In the genomic region with DNA sequence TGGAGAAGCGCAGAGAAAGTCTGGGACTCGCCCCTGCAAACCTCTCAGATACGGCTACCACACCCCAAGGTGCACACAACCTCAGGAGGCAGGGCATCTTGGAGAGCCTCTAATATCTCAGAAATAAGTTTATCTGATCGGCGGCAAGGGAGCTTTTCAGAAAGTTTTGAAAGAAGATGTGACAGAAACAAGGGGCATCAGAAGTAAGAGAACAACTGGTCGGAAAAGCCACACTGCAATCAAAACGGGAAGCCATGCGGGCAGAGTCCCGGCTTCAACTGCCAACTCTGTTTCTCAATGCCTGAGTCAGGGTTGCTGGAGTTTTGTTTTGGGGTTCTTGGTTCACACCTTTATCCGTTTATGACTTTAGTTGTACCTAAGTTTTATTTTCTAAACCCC, we compare ENCODE assay signal across 8 mouse cellular contexts. TPM values are rescaled to one million over a fixed set of nuclear protein-coding genes. Genes with fewer than 3 reads are reported as not detected.
DNase-seq lines count a peak whose midpoint lies in the region; ATAC-seq lines count a peak whose summit lies in the region.

No protein-coding gene starts in this region.

- peak overlapping the region; percentile 88 for H3K4me2 ChIP-seq in heart, embryonic 13.5 days
- peak overlapping the region; percentile 75 for H3K4me2 ChIP-seq in liver, embryonic 15.5 days

- WGBS in heart, embryonic 13.5 days, result 4% methylated on average over 10 of the region's 10 CpGs
- 7% methylated on average over 10 of the region's 10 CpGs for WGBS in liver, embryonic 15.5 days (ENCODE audit: insufficient replicate concordance)

- H3K4me3 ChIP-seq in heart, embryonic 13.5 days, result peak overlapping the region; percentile 92
- H3K4me3 ChIP-seq in liver, embryonic 15.5 days (replicated peaks), result peak overlapping the region; percentile 61

- peak overlapping the region; percentile 99 for H3K9ac ChIP-seq in heart, embryonic 13.5 days
- peak overlapping the region; percentile 16; the same call in 1 of the 2 replicates for H3K9ac ChIP-seq in liver, embryonic 15.5 days

- H3K36me3 ChIP-seq in heart, embryonic 13.5 days, result peaks cover 6% of the 10 kb centered on the region
- no peaks in the 10 kb centered on the region for H3K36me3 ChIP-seq in liver, embryonic 15.5 days (replicated peaks)

- peak; percentile 63 for DNase-seq in thymus, postnatal 4 days
- no peak for DNase-seq in thymus, adult 18-20 months
- DNase-seq in ovary, postnatal 14 days (ENCODE audit: low spot score), result no peak
- DNase-seq in embryo, embryonic 10 days (ENCODE audit: low spot score), result no peak
- no peak for DNase-seq in left cerebral cortex, adult 8-10 months (ENCODE audit: low spot score in 2 of 2)
- no peak for DNase-seq in adrenal gland, postnatal 36 days

- peak overlapping the region; percentile 97 for H3K27ac ChIP-seq in heart, embryonic 13.5 days (replicated peaks)
- peak overlapping the region; percentile 72 for H3K27ac ChIP-seq in liver, embryonic 15.5 days (replicated peaks)

- no peak for ATAC-seq in heart, embryonic 13.5 days (ENCODE audit: extremely low read depth, insufficient number of reproducible peaks, low FRiP score, low TSS enrichment)
- ATAC-seq in liver, embryonic 15.5 days (ENCODE audit: insufficient read depth), result no peak

- H3K4me1 ChIP-seq in heart, embryonic 13.5 days, result peaks cover 69% of the 10 kb centered on the region
- peaks cover 49% of the 10 kb centered on the region for H3K4me1 ChIP-seq in liver, embryonic 15.5 days (replicated peaks)

- H3K27me3 ChIP-seq in heart, embryonic 13.5 days (replicated peaks), result no peaks in the 10 kb centered on the region
- peaks cover 51% of the 10 kb centered on the region for H3K27me3 ChIP-seq in liver, embryonic 15.5 days

- no peaks in the 10 kb centered on the region for H3K9me3 ChIP-seq in heart, embryonic 13.5 days
- no peaks in the 10 kb centered on the region for H3K9me3 ChIP-seq in liver, embryonic 15.5 days (replicated peaks)

RNA-seq across cellular contexts. Expression of a gene that starts 2.3 kb away (rescaled TPM):
- polyA plus RNA-seq in heart, embryonic 13.5 days (2015; fragmentation: Nextera tagmentation; extraction: Ambion mirVana), result 83.9 and 95.4 TPM in 2 replicates
- polyA plus RNA-seq in liver, embryonic 15.5 days (2015; fragmentation: Nextera tagmentation; extraction: Ambion mirVana), result 11.5 and 12.0 TPM in 2 replicates
- total RNA-seq in left cerebral cortex, adult 8-10 months (2022), result 1 to 10 TPM; 5.5 to 8.2 (median 7.3) TPM
- total RNA-seq in adrenal gland, postnatal 36 days (2021), result 10 to 100 TPM; 12.4 to 20.2 TPM

RNA-seq across cellular contexts. Expression of a gene that starts 56.3 kb away (rescaled TPM):
- polyA plus RNA-seq in heart, embryonic 13.5 days (2015; fragmentation: Nextera tagmentation; extraction: Ambion mirVana), result 105 and 110 TPM in 2 replicates
- polyA plus RNA-seq in liver, embryonic 15.5 days (2015; fragmentation: Nextera tagmentation; extraction: Ambion mirVana), result 334 TPM in 2 replicates
- total RNA-seq in left cerebral cortex, adult 8-10 months (2022), result 10 to 100 TPM; 32.5 to 44.4 (median 38.7) TPM
- total RNA-seq in adrenal gland, postnatal 36 days (2021), result 10 to 100 TPM; 48.1 to 61.3 TPM
